Mouse (Mus musculus): ENCODE results near the gene Btbd35f7. TPM values are rescaled to one million over a fixed set of nuclear protein-coding genes. Genes with fewer than 3 reads are reported as not detected.
"Not testable (repeated sequence)": the region's sequence is repeated elsewhere in the genome, so short reads cannot be mapped to it uniquely, and the experiment has no call there.

The Btbd35f7 gene
- total RNA-seq (2021): not detected

DNA sequence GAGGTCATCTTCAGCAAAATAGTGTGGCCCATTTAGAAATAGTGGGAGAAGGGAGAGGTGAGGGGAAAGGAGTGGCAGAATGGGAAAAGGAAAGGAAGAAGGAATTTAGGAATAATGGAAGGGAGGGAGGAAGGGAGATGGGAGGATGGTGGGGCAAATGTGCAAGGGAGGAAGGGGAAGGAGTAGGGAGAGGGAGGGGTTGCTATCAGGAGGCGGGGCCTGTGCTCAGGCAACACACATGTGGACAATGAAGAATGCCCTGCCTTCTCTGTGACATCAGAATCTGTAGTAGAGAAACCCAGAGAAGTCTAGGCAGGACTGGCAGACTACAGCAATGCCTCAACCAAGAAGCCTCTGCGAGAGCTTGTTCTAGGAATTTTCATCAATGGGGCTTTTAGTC is at the start of gene Btbd35f7:
Gene Btbd35f7 (plus strand): TSS at position 301 of the 400 bp plus-strand sequence.
- intact Hi-C loops (cut with DNase I); DNase-seq: not testable (repeated sequence)

Other genes with a start within 250 kb of the Btbd35f7 start
- not detected for gene Mycs, start 199.8 kb upstream of the Btbd35f7 start, total RNA-seq (2021)

Data from left cerebral cortex, postnatal 4 days (tissue).